Mouse (Mus musculus) limb, embryonic 12.5 days (tissue): Measurements from ENCODE around the gene Gpatch1. TPM values are rescaled to one million over a fixed set of nuclear protein-coding genes. Genes with fewer than 3 reads are reported as not detected.
"Not testable (repeated sequence)": the region's sequence is repeated elsewhere in the genome, so short reads cannot be mapped to it uniquely, and the experiment has no call there.

Source experiments
- ATAC-seq: fragments of 200-750 bp; cut with Nextera tagmentation; 2 replicates; pipeline ENCODE4 v1.8.0; 2017; ENCODE audit warnings: low read depth, moderate TSS enrichment; ENCODE audit not compliant: insufficient number of reproducible peaks, insufficient read depth, low FRiP score, low TSS enrichment
- H3K27ac ChIP-seq: fragments of 300-500 bp; sonication (generic); 2 replicates; pipeline ENCODE4 v1.5.1; 2016; ENCODE audit warnings: mild to moderate bottlenecking, moderate library complexity
- H3K27me3 ChIP-seq: fragments of 300-500 bp; sonication (generic); 2 replicates; pipeline ENCODE4 v1.6.1; 2016; ENCODE audit warnings: mild to moderate bottlenecking, moderate library complexity
- H3K36me3 ChIP-seq: fragments of 300-500 bp; sonication (generic); 2 replicates; pipeline ENCODE4 v1.6.1; 2016; ENCODE audit warnings: mild to moderate bottlenecking, moderate library complexity
- H3K4me1 ChIP-seq: fragments of 300-500 bp; sonication (generic); replicated peaks from 2 replicates; pipeline ENCODE4 v1.6.1; 2016
- H3K4me2 ChIP-seq: fragments of 300-500 bp; sonication (generic); 2 replicates; pipeline ENCODE4 v1.6.1; 2016; ENCODE audit warnings: mild to moderate bottlenecking, moderate library complexity
- H3K4me3 ChIP-seq: fragments of 300-500 bp; sonication (generic); replicated peaks from 2 replicates; pipeline ENCODE4 v1.5.1; 2016; ENCODE audit warnings: mild to moderate bottlenecking
- H3K9ac ChIP-seq: fragments of 300-500 bp; sonication (generic); replicated peaks from 2 replicates; pipeline ENCODE4 v1.6.1; 2016; ENCODE audit warnings: mild to moderate bottlenecking, moderate library complexity
- H3K9me3 ChIP-seq: fragments of 300-500 bp; sonication (generic); 2 replicates; pipeline ENCODE4 v1.6.1; 2016; ENCODE audit warnings: mild to moderate bottlenecking, moderate library complexity
- WGBS: fragments of 180-500 bp; shearing (Covaris S2); methylation state at CpG from one replicate; pipeline ENCODE4 v1.1.7; 2016; 5-methylcytosine and 5-hydroxymethylcytosine counted together
- polyA plus RNA-seq: library from polyadenylated mRNA; unstranded; fragments of >200 nt; fragmentation: Nextera tagmentation; extraction: Ambion mirVana; gene quantifications from 2 replicates; pipeline ENCODE4 v1.2.1, GENCODE M21; 2016

Gpatch1 gene
- polyA plus RNA-seq, 1 experiment from 2014 or later, result 18.7 TPM

- Histone ChIP-seq H3K36me3 (no peaks in the 10 kb centered on the region), H3K27me3 (no peaks in the 10 kb centered on the region), H3K4me3 (no peak overlapping the region), H3K27ac (no peak overlapping the region), H3K4me1 (peaks cover 12% of the 10 kb centered on the region), H3K9me3 (no peaks in the 10 kb centered on the region), H3K4me2 (no peak overlapping the region), H3K9ac (no peak overlapping the region)
- WGBS, result 60% methylated on average over 3 of the region's 3 CpGs
- ATAC-seq, result no peak
Measured at GRCm38 (mm10) chr7:35322161-35322560, 3.9 kb upstream of the Gpatch1 start.

DNA sequence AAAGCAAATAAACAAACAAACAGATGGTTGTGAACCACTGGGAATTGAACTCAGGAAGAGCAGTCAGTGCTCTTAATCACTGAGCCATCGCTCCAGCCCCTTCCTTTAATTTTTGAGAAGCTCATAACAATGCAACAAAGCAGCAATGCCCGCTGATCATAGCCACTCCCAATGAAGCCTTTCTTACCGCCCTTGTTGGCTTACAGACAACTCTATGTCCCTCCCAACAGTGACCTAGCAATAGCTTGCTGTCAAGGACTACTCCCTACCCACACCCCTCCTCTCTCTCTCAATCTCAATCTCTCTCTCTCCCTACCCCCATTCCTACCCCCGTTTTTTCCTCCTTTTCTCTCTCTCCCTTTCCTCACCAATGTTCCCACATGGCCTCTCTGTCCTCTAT, 1.5 kb upstream of the Gpatch1 start:
- Histone ChIP-seq H3K4me2 (no peak overlapping the region), H3K4me1 (peaks cover 15% of the 10 kb centered on the region), H3K27me3 (no peaks in the 10 kb centered on the region), H3K4me3 (no peak overlapping the region), H3K36me3 (no peaks in the 10 kb centered on the region), H3K9me3 (no peaks in the 10 kb centered on the region), H3K9ac (no peak overlapping the region), H3K27ac (no peak overlapping the region)
- ATAC-seq, result no peak
- WGBS, result 78% methylated on average over 4 of the region's 4 CpGs

DNA sequence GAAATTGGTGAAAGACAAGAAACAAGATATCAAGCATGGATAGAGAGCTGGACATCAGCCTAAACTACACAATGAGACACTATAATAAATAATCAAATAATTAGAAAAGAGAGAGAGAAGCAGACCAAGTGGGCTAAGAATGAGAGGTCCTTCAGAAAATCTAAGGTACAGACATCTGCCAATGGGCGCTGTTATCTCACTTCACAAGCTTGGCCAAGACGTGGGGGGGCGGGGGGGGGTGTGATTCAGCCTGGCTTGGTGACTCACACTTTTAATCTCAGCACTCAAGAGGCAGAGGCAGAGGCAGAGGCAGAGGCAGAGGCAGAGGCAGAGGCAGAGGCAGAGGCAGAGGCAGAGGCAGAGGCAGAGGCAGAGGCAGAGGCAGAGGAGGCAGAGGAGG, 981 bp upstream of the Gpatch1 start:
- not testable (repeated sequence) for H3K36me3 ChIP-seq, H3K9me3 ChIP-seq, H3K27ac ChIP-seq, H3K4me3 ChIP-seq, H3K4me2 ChIP-seq, ATAC-seq, H3K9ac ChIP-seq, H3K27me3 ChIP-seq
- peaks cover 18% of the 10 kb centered on the region for H3K4me1 ChIP-seq
- 82% methylated on average over 3 of the region's 3 CpGs for WGBS

DNA sequence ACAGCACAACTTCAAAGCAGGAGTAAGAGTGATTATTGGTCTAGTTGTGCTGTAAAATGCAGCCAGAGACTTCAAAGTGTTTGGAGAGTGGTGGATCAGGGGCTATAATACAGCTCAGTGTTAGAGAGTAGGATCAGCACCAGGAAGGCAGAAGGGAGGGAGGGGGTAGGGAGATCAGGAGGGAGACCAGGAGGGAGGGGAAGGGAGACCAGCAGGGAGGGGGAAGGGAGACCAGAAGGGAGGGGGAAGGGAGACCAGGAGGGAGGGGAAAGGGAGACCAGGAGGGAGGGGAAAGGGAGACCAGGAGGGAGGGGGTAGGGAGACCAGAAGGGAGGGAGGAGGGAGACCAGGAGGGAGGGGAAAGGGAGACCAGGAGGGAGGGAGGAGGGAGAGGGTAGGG, 4.1 kb downstream of the Gpatch1 start:
- Histone ChIP-seq H3K4me3 (no peak overlapping the region), H3K4me1 (peaks cover 15% of the 10 kb centered on the region), H3K36me3 (peaks cover 18% of the 10 kb centered on the region; the same call in 1 of the 2 replicates), H3K27me3 (no peaks in the 10 kb centered on the region), H3K9ac (no peak overlapping the region), H3K27ac (no peak overlapping the region), H3K4me2 (no peak overlapping the region), H3K9me3 (no peaks in the 10 kb centered on the region)
- ATAC-seq, result no peak

DNA sequence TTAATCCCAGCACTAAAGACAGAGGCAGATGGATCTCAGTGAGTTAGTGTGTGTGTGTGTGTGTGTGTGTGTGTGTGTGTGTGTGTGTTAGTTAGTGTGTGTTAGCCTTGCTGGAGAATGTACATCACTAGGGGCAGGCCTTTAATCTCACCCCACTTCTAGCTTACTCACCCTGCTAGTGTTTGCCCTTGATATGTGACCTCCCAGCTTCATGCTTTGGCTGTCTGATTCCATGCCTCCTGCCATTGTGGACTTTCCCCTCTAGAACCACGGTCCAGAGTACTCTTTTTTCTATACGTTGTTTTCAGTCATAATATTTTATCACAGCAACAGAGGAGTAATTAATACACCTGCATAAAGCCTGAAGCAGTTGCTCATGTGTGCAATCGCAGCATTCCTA, 7.0 kb downstream of the Gpatch1 start:
- WGBS, result 93% methylated on average over 3 of the region's 3 CpGs
- peaks cover 48% of the 10 kb centered on the region for H3K36me3 ChIP-seq
- H3K27me3 ChIP-seq, result no peaks in the 10 kb centered on the region
- no peak for ATAC-seq
- H3K9me3 ChIP-seq, result no peaks in the 10 kb centered on the region
- H3K4me3 ChIP-seq, result no peak overlapping the region
- H3K4me2 ChIP-seq, result no peak overlapping the region
- 0 out of 2 replicates have a peak, but pooled peaks cover 5% of the 10 kb centered on the region for H3K4me1 ChIP-seq
- no peak overlapping the region for H3K9ac ChIP-seq
- H3K27ac ChIP-seq, result no peak overlapping the region

GRCm38 (mm10) chr7:35300792-35301191, 17.4 kb downstream of the Gpatch1 start:
- H3K4me1 ChIP-seq, result no peaks in the 10 kb centered on the region
- H3K4me3 ChIP-seq, result no peak overlapping the region
- no peak overlapping the region for H3K4me2 ChIP-seq
- ATAC-seq, result no peak
- no peaks in the 10 kb centered on the region for H3K9me3 ChIP-seq
- H3K27ac ChIP-seq, result no peak overlapping the region
- no peaks in the 10 kb centered on the region for H3K27me3 ChIP-seq
- H3K9ac ChIP-seq, result no peak overlapping the region
- peaks cover 76% of the 10 kb centered on the region for H3K36me3 ChIP-seq

DNA sequence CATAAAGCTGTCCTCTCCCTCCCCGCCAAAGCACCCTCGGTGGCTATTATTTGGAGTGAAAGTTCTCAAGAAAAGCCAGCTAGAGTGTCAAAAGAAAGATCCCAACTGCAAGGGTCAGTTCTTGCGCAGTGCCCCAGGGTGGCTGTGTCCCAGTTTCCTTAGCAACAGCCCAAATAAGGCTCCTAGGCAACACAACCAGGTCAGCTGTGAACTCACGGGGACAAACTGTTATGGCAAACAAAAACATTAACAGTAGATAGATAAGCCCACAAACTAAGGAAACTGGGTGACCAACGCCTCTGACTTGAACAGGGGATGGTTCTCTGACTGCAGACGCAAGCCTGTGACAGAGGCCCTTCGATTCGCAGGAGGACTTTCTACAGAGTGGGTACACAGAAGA, 18.6 kb downstream of the Gpatch1 start:
- WGBS, result 83% methylated on average over 8 of the region's 8 CpGs
- peaks cover 77% of the 10 kb centered on the region for H3K36me3 ChIP-seq
- H3K27ac ChIP-seq, result no peak overlapping the region
- no peak overlapping the region for H3K9ac ChIP-seq
- no peaks in the 10 kb centered on the region for H3K9me3 ChIP-seq
- H3K4me1 ChIP-seq, result no peaks in the 10 kb centered on the region
- H3K27me3 ChIP-seq, result no peaks in the 10 kb centered on the region
- ATAC-seq, result no peak
- H3K4me3 ChIP-seq, result no peak overlapping the region
- no peak overlapping the region for H3K4me2 ChIP-seq

DNA sequence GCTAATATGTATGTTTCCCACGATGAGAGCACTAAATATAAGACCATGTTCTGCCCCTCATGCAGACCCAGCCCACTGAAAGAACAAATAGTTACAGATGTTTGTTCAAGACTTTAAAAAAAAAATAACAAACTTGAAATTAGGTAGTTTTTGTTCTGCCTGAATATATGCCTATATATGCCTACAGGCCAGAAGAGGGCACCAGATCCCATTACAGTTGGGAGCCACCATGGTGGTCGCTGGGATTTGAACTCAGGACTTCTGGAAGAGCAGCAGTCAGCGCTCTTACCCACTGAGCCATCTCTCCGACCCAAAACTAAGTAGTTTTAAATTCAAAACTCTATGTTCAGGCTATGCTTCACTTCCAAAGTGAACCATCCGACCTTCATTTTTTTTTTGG, 20.4 kb downstream of the Gpatch1 start:
- no peak for ATAC-seq
- peaks cover 78% of the 10 kb centered on the region for H3K36me3 ChIP-seq
- no peak overlapping the region for H3K4me2 ChIP-seq
- H3K9ac ChIP-seq, result no peak overlapping the region
- no peak overlapping the region for H3K27ac ChIP-seq
- no peak overlapping the region for H3K4me3 ChIP-seq
- no peaks in the 10 kb centered on the region for H3K27me3 ChIP-seq
- H3K9me3 ChIP-seq, result no peaks in the 10 kb centered on the region
- 90% methylated on average over 5 of the region's 5 CpGs for WGBS
- no peaks in the 10 kb centered on the region for H3K4me1 ChIP-seq

DNA sequence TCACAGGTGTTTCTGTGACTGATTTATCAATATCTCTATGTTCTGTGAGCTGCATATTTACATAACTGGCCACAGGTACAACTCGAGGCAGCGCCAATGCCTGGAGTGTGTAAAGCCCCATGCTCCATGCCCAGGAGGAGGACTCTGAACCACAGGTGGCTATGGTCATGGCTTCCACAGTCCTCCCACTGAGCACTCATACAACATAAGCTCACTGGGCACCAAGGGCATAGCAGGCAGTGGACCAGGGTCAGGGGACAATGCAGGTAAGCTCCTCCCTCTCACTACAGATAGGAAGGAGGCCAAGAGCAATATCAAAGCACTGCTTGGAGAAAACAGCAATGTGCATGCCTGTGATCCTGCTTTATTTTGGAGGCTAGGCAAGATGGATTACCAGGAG, 22.6 kb downstream of the Gpatch1 start:
- Histone ChIP-seq H3K36me3 (peaks cover 80% of the 10 kb centered on the region), H3K4me3 (no peak overlapping the region), H3K27ac (no peak overlapping the region), H3K9ac (no peak overlapping the region), H3K9me3 (no peaks in the 10 kb centered on the region), H3K4me2 (no peak overlapping the region), H3K4me1 (no peaks in the 10 kb centered on the region), H3K27me3 (no peaks in the 10 kb centered on the region)
- no peak for ATAC-seq
- WGBS, result 94% methylated on average over 2 of the region's 2 CpGs

- Histone ChIP-seq H3K27me3 (no peaks in the 10 kb centered on the region), H3K4me2 (no peak overlapping the region), H3K9ac (no peak overlapping the region), H3K36me3 (peaks cover 84% of the 10 kb centered on the region), H3K27ac (no peak overlapping the region), H3K4me3 (no peak overlapping the region), H3K9me3 (no peaks in the 10 kb centered on the region), H3K4me1 (no peaks in the 10 kb centered on the region)
- WGBS, result 90% methylated on average over 13 of the region's 13 CpGs
- no peak for ATAC-seq
Measured at GRCm38 (mm10) chr7:35293464-35293863, 24.8 kb downstream of the Gpatch1 start.

DNA sequence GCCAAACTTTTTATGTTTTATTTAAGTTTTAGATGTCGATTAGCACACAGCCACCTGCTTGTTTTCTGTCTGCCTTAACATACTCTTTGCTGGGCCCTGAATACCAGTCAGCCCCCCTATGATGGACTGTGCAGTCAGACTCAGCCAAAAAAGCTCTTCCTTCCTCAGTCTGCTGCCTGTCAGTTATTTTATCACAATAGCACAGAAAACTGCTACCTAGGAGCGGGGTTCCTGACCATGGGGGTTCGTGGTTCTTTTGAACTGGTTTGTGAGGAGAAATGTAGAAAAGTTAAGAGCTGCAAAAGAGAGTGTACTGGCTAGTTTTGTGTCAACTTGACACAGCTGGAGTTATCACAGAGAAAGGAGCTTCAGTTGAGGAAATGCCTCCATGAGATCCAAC, 39.3 kb downstream of the Gpatch1 start:
- no peaks in the 10 kb centered on the region for H3K27me3 ChIP-seq
- no peak overlapping the region for H3K4me3 ChIP-seq
- H3K27ac ChIP-seq, result no peak overlapping the region
- peaks cover 35% of the 10 kb centered on the region for H3K9me3 ChIP-seq
- 92% methylated on average over 3 of the region's 3 CpGs for WGBS
- no peaks in the 10 kb centered on the region for H3K4me1 ChIP-seq
- no peak overlapping the region for H3K4me2 ChIP-seq
- no peak for ATAC-seq
- peaks cover 84% of the 10 kb centered on the region for H3K36me3 ChIP-seq
- H3K9ac ChIP-seq, result no peak overlapping the region

- Histone ChIP-seq H3K9ac (no peak overlapping the region), H3K4me2 (no peak overlapping the region), H3K27ac (no peak overlapping the region), H3K27me3 (no peaks in the 10 kb centered on the region), H3K9me3 (peaks cover 35% of the 10 kb centered on the region), H3K4me3 (no peak overlapping the region), H3K36me3 (peaks cover 70% of the 10 kb centered on the region), H3K4me1 (no peaks in the 10 kb centered on the region)
- no peak for ATAC-seq
- 87% methylated on average over 4 of the region's 4 CpGs for WGBS
Measured at GRCm38 (mm10) chr7:35277433-35277832, 40.8 kb downstream of the Gpatch1 start.
